Mouse (Mus musculus) layer of hippocampus, postnatal 10 days (tissue): ENCODE measurements around the gene Pkd2. TPM values are rescaled to one million over a fixed set of nuclear protein-coding genes. Genes with fewer than 3 reads are reported as not detected.
"Not testable (repeated sequence)": the region's sequence is repeated elsewhere in the genome, so short reads cannot be mapped to it uniquely, and the experiment has no call there.

Source experiments
- DNase-seq, 2 experiments: peaks; one replicate each; pipeline ENCODE4 v3.0.0; 2021; ENCODE audit warnings: low spot score in 2 of 2
- long read RNA-seq: library from polyadenylated mRNA; stranded (forward); transcript quantifications from one replicate; pipeline ENCODE4 v2.0.0, GENCODE M21; 2023
- total RNA-seq, 2 experiments: library from RNA; stranded (reverse); gene quantifications; 2 replicates each; pipeline ENCODE4 v1.2.3; 2021

Gene Pkd2
- 10 to 100 TPM; 29.8 to 32.3 TPM for total RNA-seq
- long read RNA-seq, full-length matches to known transcripts, result 11 of 19 reads
- long read RNA-seq, partial matches to known transcripts, result 4 of 19 reads
- long read RNA-seq, other reads (novel, unspliced or antisense), result 4 of 19 reads

DNA sequence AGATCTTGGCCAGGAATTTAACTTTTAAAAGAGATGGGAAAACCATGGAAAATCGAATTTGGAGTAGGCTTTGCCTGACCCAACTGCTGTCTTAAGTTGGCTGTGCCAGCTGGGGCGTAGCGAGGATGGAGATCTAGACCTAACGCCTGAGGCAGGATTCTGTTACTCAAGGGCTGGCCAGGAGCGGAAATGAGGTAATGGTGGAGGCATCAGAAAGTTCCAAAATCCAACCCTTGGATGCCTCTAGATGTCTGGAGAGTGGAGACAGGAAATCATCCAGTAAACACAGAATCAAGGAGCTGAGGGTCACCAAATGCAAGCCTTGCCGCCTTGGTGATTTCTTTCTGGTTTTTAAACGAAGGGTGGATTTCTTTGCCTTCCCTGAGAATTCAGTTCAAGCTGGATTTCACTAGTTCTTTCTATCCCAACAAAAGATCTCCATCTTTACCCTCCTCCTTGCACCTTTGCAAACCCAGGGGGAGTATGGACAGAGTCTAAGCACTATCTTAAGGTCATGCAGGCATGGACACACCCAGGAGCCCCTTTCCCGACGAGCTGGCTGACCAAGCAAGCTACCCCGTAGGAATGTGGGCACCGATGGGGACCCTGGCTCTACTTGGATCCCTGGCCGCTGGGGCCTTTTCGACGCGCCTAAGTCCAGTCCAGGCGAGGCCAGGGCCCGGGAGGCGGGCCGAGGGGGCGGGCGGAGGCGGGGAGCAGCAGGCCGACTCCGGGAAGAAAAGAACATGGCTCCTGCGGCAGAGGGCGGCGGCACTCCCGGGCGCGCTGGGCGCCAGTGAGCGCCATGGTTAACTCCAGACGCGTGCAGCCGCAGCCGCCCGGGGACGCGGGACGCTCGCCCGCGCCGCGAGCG, at the start of gene Pkd2:
Gene Pkd2 (plus strand): TSS at position 619 of the 874 bp plus-strand sequence.
- DNase-seq, result peak; percentile 58 to 77

DNA sequence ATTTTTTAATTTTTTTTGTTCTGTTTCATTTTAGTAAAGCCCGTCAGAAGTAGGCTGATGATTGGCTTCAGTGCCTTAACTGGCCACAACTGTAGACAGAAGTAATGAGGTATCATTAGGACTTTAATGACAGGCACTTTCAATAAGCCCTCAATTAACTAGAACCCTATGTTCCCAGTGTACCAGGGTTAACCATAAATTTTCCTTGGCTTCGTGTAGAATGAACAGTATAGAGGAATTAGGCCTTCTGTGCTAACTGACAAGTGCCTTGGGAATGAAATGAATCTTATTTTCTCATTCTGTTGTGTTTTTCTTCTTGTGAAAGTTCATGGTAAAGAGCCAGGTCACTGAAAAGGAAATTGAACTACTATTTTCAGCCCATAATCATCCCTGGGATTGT, 43.3 kb upstream of the Pkd2 start:
- DNase-seq, result no peak

DNA sequence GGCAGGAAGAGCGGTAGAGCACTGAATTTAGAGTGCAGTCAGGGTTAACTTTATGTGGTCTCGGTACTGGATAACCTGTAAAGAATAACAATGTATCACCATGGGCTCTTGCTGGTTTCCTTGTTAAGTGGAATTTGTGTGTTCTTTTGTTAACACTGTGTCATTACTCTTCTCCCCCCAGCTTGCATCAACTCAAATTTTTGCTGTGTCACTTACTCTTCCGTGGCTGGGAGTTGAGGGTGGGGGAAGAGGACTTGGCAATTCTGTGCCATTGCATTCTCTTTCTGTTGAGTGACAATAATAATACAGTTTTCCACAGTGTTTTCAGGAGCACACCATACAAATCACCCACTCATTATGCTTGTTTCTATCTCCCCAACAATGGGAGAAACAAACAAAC, 42.2 kb upstream of the Pkd2 start:
- DNase-seq, result no peak

DNA sequence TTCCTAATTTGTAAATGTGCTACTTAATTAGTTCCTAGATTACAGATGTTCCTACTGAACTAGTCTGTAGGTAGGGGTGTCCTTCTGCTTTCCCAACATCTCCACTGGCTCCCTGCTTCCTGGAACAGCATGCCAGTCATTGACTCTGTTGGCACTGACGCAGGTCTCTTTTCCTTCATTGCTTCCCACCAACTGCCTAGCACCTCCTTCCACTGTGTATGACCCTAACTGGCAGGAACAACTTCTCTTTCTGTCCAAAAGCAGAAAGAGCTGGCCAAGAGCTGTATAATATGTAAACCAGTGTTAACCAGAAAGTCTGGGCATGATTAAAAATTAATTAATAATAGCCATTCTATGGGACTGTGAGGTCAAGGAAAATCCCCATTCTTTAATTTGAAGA, 41.5 kb upstream of the Pkd2 start:
- DNase-seq, result no peak

DNA sequence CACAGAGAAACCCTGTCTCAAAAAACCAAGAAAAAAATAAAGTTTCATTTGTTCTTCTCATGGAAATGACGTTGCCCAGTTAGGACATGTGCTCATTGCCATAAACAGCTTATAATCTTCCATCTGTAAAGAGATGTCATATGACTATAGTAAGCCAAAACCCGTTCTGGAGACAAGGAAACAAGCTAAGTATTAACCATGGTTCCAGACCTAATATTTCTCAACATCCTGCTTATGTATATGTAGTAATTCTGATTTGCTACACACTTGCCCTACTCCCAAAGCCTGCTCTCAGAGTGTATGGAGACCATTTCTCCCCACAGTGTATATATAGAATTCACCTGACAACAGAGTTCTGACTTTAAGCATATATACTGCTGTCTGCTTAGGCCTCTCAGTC, 37.2 kb upstream of the Pkd2 start:
- no peak for DNase-seq

DNA sequence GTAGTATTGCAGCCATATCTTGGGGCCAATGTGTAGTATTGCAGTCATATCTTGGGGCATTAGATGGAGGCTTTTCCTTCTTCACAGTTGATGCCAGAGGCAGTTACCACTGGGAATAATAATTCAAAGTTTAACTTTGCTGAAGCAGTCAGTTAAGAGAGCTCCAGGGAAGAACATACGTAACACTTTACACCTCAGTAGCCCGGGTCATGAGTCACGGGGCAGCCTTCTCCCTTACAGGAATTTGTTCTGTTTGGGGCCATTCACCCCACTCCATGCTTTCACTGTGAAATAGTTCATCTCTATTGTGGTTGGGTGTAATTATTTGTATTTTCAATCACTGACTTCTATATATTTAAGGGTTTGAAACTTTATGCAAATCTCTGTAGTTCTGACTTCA, 35.4 kb upstream of the Pkd2 start:
- no peak for DNase-seq

DNA sequence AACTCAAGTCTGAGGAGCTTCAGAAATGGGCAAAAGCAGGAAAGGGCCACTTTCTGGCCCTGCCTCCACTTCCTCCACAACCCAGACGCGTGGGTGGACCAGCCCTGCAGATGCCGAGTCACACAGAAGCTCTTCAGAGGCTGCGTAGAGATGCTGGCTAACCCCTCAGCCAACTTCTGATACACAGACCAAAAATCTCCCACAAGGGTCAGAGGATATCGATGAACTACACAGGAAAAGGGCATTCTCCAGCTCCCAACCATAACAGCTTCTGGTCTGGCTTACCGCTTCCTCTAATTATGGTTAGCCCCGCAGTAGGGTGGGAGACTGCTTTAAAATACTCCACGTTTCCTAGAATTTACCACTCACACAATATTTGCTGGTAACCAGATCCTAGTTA, 33.3 kb upstream of the Pkd2 start:
- no peak for DNase-seq

GRCm38 (mm10) chr5:104432886-104433285, 26.4 kb upstream of the Pkd2 start:
- DNase-seq, result peak; percentile 19 to 37

- no peak for DNase-seq
Observed at GRCm38 (mm10) chr5:104433968-104434565, 25.2 kb upstream of the Pkd2 start.

GRCm38 (mm10) chr5:104434835-104435301, 24.4 kb upstream of the Pkd2 start, which contains the start of gene Spp1:
Gene Spp1 (plus strand): TSS chr5:104435118.
- no peak for DNase-seq

GRCm38 (mm10) chr5:104436406-104437076, 22.7 kb upstream of the Pkd2 start:
- DNase-seq, result no peak

DNA sequence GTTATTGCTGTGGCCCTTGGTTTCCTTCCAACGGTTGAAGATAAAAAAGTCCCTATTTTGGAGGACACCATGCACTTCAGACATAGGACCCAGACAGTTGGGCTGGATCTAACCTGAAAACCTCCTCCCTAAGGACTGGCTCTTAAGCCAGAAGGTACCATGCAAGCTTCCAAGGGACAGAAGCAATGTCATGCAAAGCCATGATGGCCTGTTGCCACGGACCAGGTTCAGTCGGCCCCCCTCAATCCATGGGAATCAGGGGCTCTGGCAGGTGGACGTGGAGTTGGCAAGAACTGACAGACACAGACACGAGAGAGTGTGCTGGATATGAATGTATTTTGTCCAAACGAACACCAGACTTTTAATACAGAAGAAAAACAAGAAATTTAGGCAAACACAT, 16.9 kb upstream of the Pkd2 start:
- no peak for DNase-seq

DNA sequence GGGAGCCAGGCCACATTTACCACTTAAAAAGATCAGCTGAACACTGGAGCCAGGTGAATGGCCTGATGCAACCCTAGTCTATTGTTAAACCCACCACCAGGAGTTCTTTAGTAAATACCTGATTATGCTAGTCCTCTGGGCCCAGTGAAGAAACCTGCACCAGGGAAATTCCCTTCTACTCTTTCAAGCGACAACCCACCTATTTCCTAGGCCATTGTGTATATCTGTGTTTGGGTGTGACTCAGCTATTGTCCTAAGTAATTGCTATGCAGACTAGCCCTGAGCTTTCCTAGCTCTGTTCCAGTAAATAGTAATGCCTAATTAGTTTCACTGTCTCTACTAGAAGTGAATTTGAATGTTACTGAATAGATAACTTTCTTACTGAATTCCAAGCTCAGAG, 16.4 kb upstream of the Pkd2 start:
- no peak for DNase-seq

DNA sequence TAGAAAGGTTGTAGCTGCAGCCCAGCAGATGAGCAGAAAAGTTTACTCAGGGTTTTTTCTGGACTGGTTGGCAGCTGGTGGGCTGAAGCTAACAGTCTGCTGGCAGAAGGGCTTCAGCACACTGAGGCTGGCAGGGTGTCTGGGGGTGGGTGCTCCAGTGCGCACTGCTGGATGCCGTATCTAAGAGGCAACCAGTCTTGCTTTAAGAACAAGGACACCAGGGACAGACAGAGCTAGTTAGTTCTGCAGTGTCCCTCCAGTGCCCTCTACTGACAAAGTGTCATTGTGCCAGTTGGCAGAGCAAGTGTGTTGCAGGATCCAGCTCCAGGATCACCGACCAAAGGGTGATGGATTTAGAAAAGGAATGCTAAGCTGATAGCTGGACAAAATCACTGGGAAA, 13.1 kb upstream of the Pkd2 start:
- peak; percentile 67 to 79 for DNase-seq

GRCm38 (mm10) chr5:104448346-104448745, 10.9 kb upstream of the Pkd2 start:
- DNase-seq, result not testable (repeated sequence)

- DNase-seq, result no peak
Observed at GRCm38 (mm10) chr5:104449491-104449890, 9.8 kb upstream of the Pkd2 start.

GRCm38 (mm10) chr5:104453075-104453474, 6.2 kb upstream of the Pkd2 start:
- no peak for DNase-seq

DNA sequence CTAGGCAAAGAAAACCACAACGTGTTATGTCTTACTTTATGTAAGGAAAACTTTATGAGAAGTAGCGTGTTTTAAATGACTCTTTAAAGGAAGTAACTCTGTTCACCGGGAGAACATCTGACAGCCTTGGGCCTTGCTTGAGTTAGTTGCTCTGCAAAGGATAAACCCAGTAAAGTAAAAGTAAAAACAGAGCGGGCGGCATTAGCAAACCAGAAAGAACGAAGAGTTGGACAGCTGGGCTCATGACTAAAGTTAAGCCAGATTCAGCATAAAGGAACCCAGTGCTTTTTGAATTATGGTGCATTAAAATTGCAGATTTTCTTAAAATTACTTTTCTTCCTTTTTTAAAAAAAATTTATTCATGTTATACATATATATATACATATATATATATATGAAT, 4.7 kb upstream of the Pkd2 start:
- DNase-seq, result no peak

- DNase-seq, result peak; percentile 71 to 76
Observed at GRCm38 (mm10) chr5:104459706-104460455, 631 bp downstream of the Pkd2 start.

GRCm38 (mm10) chr5:104460456-104460838, 1.2 kb downstream of the Pkd2 start:
- DNase-seq, result no peak

DNA sequence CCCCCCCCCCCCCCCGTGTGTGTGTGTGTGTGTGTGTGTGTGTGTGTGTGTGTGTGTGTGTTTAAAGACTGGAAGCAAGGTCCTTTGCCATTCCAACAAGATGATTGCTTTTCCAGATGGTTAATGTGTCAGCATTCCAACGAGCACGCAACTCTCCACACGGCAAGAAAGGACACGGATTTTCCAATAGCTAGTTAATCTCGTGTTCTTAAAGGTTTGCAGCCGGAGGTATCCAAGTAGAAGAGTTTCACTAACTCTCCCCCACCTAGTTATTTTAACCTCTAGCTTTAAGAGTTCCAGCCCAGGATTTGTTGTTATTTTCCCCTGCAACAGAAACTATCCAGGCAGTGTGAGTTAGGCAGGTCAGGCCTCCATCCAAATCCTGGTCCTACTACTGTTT, 1.6 kb downstream of the Pkd2 start:
- DNase-seq, result no peak
